Mouse (Mus musculus) layer of hippocampus, adult 6 months (tissue): Measurements from ENCODE around the gene Myog. TPM values are rescaled to one million over a fixed set of nuclear protein-coding genes. Genes with fewer than 3 reads are reported as not detected.

Experiments
- long read RNA-seq, 2 experiments: library from polyadenylated mRNA; unstranded; transcript quantifications; one replicate each; pipeline ENCODE4 v2.0.0; 2019 to 2020
- polyA plus RNA-seq: library from polyadenylated mRNA; unstranded; fragments of <200 nt; fragmentation: Nextera tagmentation; gene quantifications from 2 replicates; pipeline ENCODE4 v1.2.3, GENCODE M21; 2021

Gene Myog
- polyA plus RNA-seq = not detected in 2 replicates
- long read RNA-seq, experiment 1 = 0 reads
- long read RNA-seq, experiment 2 = 0 reads

DNA sequence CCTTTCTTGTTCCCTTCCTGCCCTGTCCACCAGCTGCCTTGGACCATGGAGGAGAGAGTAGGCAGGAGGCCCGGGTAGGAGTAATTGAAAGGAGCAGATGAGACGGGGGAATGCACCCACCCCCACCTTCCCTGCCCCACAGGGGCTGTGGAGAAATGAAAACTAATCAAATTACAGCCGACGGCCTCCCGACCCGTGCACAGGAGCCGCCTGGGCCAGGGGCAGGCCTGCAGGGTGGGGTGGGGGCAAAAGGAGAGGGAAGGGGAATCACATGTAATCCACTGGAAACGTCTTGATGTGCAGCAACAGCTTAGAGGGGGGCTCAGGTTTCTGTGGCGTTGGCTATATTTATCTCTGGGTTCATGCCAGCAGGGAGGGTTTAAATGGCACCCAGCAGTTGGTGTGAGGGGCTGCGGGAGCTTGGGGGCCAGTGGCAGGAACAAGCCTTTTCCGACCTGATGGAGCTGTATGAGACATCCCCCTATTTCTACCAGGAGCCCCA, at the start of gene Myog:
Gene Myog, plus strand, starts transcription at position 392 of the 502 bp plus-strand sequence.

DNA sequence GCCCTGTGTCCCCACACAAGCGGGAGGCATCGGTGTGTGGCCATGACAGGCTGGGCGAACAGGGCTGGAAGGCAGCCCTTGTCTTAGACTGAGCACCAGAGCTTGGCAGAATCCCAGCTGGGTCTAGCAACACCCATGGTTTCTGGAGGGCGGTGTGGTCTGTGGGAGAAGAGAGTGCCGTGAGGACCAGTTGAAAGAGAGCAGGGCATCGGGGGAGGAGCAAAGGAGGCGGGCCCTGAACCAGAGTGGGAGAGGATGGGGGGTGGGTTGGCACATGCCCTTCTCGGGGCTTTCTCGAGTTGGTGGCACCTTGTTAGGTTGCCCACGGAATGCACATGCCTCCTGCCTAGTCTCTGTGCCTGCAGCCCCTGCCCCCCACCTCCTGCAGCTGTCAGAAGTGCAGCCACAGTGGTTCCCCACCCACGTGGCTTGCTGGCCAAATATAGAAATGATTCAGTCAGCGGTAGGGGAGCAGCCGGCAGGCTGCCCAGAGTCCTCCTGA, 43.0 kb downstream of the Myog start, which contains the start of gene Ppfia4:
Gene Ppfia4, minus strand, starts transcription at position 159 of the 502 bp plus-strand sequence.

Other genes starting within 250 kb of the Myog start
- gene Btg2, start 210.9 kb upstream of the Myog start, polyA plus RNA-seq = 10.3 and 18.0 TPM in 2 replicates
- gene Chit1, start 178.7 kb upstream of the Myog start, polyA plus RNA-seq = 0.24 TPM in 1 of 2 replicates, not detected in the other
- 20.0 and 24.7 TPM in 2 replicates for gene Chil1, start 107.8 kb upstream of the Myog start, polyA plus RNA-seq
- gene Mybph, start 96.5 kb upstream of the Myog start, polyA plus RNA-seq = 0.10 and 0.19 TPM in 2 replicates
- 96.7 and 125 TPM in 2 replicates for gene Adora1, start 54.6 kb upstream of the Myog start, polyA plus RNA-seq
- gene Ppfia4, start 42.9 kb downstream of the Myog start, polyA plus RNA-seq = 17.2 TPM in 2 replicates
- gene Tmem183a, start 72.0 kb downstream of the Myog start, polyA plus RNA-seq = 50.2 and 62.1 TPM in 2 replicates
- not detected in 2 replicates for gene 4933406M09Rik, start 96.0 kb downstream of the Myog start, polyA plus RNA-seq
- 45.0 and 46.8 TPM in 2 replicates for gene Cyb5r1, start 115.6 kb downstream of the Myog start, polyA plus RNA-seq
- 103 TPM in 2 replicates for gene Adipor1, start 125.4 kb downstream of the Myog start, polyA plus RNA-seq
- 15.6 and 18.3 TPM in 2 replicates for gene Klhl12, start 165.5 kb downstream of the Myog start, polyA plus RNA-seq
- gene Rabif, start 204.7 kb downstream of the Myog start, polyA plus RNA-seq = 31.1 and 35.3 TPM in 2 replicates